Mouse (Mus musculus): ENCODE measurements at regions not wholly inside any gene's neighbourhood (a gene's known extent, or its start where the extent isn't known, plus 50 kb on each side); places are given as distances from the start of the nearest gene placed in this dataset.

DNA sequence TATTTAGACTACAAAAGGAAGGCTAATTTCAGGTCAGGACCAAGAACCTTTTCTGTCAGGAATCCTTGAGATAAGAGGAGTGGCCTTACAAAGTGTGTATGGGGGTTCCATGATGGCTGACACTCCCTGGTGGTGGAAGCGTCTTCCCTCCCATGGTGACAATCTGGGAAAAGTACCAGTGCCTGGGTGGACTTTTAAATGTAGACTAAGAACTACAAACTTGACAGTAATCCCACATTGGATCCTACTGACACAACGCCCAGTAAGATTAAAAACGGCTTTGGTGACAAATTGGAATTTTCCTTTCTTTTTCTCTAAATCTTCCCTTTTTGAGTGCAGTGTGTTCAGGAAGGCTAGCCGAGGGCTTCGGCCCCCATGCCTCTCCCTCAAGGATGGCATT lies 325.3 kb upstream of the Prickle1 start:
- H3K9me3 ChIP-seq (ENCODE audit: low read length) = no peaks in the 10 kb centered on the region
- 88% methylated on average over 5 of the region's 5 CpGs for WGBS
- ATAC-seq (no peak), DNase-seq (no peak)
- H3K27ac ChIP-seq (ENCODE audit: low read depth, low read length) = no peak overlapping the region
- TF ChIP-seq CTCF (IDR thresholded peaks at IDR 0.05; ENCODE audit: low read depth) = no peak
- H3K9ac ChIP-seq = no peak overlapping the region
- H3K4me1 ChIP-seq (ENCODE audit: insufficient read depth) = no peaks in the 10 kb centered on the region
- H3K27me3 ChIP-seq (ENCODE audit: insufficient read depth, low read length) = no peaks in the 10 kb centered on the region
- no peaks in the 10 kb centered on the region for H3K36me3 ChIP-seq (ENCODE audit: insufficient read depth)
- no peak overlapping the region for H3K4me2 ChIP-seq (ENCODE audit: low read depth)
- H3K4me3 ChIP-seq (ENCODE audit: low read depth, low read length) = no peak overlapping the region

DNA sequence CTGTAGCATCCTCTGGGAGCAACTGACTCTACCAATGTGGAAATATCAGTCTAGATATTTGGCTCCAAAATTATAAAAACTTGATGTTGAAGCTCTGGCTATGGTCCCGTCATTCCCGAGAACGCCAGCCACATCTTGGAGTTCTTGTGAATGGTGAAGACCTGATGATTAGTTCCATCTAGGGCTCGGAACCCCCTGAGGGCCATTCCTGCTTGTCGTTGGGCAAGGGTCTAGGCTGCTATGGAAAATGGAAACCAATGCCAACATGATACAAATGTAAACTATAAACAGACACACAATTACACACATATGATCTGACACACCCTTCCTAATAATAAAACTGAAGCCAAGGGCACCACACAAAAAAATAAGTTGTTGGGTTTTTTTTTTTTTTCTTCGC lies 323.9 kb upstream of the Prickle1 start:
- WGBS = 86% methylated on average over 6 of the region's 6 CpGs
- no peaks in the 10 kb centered on the region for H3K9me3 ChIP-seq (ENCODE audit: low read length)
- no peaks in the 10 kb centered on the region for H3K36me3 ChIP-seq (ENCODE audit: insufficient read depth)
- no peak overlapping the region for H3K4me2 ChIP-seq (ENCODE audit: low read depth)
- H3K27ac ChIP-seq (ENCODE audit: low read depth, low read length) = no peak overlapping the region
- H3K27me3 ChIP-seq (ENCODE audit: insufficient read depth, low read length) = no peaks in the 10 kb centered on the region
- no peaks in the 10 kb centered on the region for H3K4me1 ChIP-seq (ENCODE audit: insufficient read depth)
- H3K4me3 ChIP-seq (ENCODE audit: low read depth, low read length) = no peak overlapping the region
- DNase-seq = no peak
- TF ChIP-seq CTCF (IDR thresholded peaks at IDR 0.05; ENCODE audit: low read depth) = no peak
- ATAC-seq = no peak
- no peak overlapping the region for H3K9ac ChIP-seq

DNA sequence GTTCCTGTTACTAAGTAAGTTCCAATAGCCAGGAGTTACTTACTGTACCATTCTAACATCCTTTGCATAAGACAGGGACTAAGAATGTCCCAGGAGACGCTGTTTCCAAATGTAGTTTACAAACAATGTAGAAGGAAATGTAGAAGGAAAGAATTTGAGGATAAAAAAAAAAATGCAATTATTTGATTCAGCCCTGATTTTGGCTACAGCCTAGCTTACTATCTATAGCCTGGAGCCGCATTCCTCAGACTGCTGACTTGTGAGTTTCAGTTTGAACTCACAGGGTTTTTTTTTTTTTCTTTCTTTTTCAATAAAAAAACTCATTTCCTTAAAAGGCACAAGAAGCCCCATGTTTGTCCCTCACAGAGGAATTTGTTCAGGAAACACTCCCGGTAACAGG lies 321.2 kb upstream of the Prickle1 start:
- 45% methylated on average over 3 of the region's 3 CpGs for WGBS
- Histone ChIP-seq H3K4me2 (ENCODE audit: low read depth) (no peak overlapping the region), H3K36me3 (ENCODE audit: insufficient read depth) (no peaks in the 10 kb centered on the region), H3K4me1 (ENCODE audit: insufficient read depth) (no peaks in the 10 kb centered on the region), H3K27me3 (ENCODE audit: insufficient read depth, low read length) (no peaks in the 10 kb centered on the region), H3K9me3 (ENCODE audit: low read length) (no peaks in the 10 kb centered on the region), H3K27ac (ENCODE audit: low read depth, low read length) (no peak overlapping the region), H3K9ac (no peak overlapping the region), H3K4me3 (ENCODE audit: low read depth, low read length) (no peak overlapping the region)
- no peak for TF ChIP-seq CTCF (IDR thresholded peaks at IDR 0.05; ENCODE audit: low read depth)
- DNase-seq (no peak), ATAC-seq (no peak)

DNA sequence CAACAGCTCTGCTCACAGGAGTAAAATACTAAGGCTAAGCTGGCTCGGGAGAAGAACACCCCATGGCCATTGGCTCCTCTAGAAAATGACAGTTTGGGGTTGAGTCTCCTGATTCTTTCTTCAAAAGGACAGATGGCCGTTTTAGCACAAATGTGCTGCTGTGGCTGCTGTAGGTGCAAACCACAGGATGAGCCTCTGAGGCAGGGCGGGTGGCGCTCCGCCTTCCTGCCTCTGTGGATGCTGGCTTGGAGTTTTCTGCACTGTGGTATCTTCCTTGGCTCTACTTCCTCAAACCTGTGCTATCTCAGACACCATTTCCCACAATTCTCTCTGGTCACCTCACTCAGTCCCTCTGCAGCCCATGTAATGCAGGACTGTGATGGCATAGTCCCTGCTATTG lies 317.8 kb upstream of the Prickle1 start:
- TF ChIP-seq CTCF (IDR thresholded peaks at IDR 0.05; ENCODE audit: low read depth) = no peak
- Histone ChIP-seq H3K9me3 (ENCODE audit: low read length) (no peaks in the 10 kb centered on the region), H3K4me3 (ENCODE audit: low read depth, low read length) (no peak overlapping the region), H3K27me3 (ENCODE audit: insufficient read depth, low read length) (no peaks in the 10 kb centered on the region), H3K4me2 (ENCODE audit: low read depth) (no peak overlapping the region), H3K9ac (no peak overlapping the region), H3K4me1 (ENCODE audit: insufficient read depth) (no peaks in the 10 kb centered on the region), H3K27ac (ENCODE audit: low read depth, low read length) (no peak overlapping the region), H3K36me3 (ENCODE audit: insufficient read depth) (no peaks in the 10 kb centered on the region)
- no peak for ATAC-seq
- 77% methylated on average over 5 of the region's 5 CpGs for WGBS
- no peak for DNase-seq

DNA sequence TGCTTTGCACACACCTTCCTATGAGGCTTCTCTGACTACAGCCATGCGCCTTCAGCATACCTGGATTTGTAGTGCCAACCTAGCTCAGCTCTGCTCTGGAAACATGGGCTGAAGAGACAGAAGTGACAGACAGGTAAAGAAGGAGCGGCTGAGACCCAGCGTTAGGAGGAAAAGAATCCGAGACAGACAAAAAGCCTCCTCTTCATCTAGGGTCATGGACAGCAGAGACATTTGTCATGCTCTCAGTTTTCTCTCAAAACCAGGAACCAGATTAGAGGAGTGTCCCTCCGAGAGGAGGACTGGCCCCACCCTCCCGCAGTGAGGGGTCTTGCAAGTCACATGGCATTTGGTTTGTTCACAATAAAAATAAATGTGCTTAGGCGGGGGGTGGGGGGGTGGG lies 317.4 kb upstream of the Prickle1 start:
- no peak overlapping the region for H3K4me3 ChIP-seq (ENCODE audit: low read depth, low read length)
- ATAC-seq (no peak), DNase-seq (no peak)
- no peak overlapping the region for H3K9ac ChIP-seq
- 68% methylated on average over 7 of the region's 7 CpGs for WGBS
- TF ChIP-seq CTCF (IDR thresholded peaks at IDR 0.05; ENCODE audit: low read depth) = no peak
- H3K27ac ChIP-seq (ENCODE audit: low read depth, low read length) = no peak overlapping the region
- H3K36me3 ChIP-seq (ENCODE audit: insufficient read depth) = no peaks in the 10 kb centered on the region
- H3K4me2 ChIP-seq (ENCODE audit: low read depth) = no peak overlapping the region
- H3K27me3 ChIP-seq (ENCODE audit: insufficient read depth, low read length) = no peaks in the 10 kb centered on the region
- H3K4me1 ChIP-seq (ENCODE audit: insufficient read depth) = no peaks in the 10 kb centered on the region
- H3K9me3 ChIP-seq (ENCODE audit: low read length) = no peaks in the 10 kb centered on the region

DNA sequence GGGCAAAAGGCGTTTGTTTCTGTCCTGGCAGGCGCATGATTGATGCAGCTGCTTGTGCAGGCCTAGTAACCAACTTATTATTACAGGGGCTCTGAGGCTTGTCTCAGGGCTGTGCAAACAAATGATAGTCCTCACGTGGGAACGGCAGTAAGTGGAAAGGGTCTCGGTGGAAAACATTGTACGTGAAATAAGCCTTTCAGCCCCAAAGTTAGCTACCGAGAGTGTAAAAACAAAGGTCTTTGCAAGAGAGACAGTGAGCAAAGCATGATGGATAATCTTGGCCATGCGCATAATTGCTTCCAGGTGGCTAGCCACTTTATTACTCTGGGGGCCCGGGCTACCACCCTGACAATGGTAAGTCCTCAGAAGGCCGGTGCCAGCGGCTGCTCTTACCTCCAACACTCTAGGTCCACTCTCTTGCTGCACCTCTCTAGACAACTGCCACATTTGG lies 315.3 kb upstream of the Prickle1 start:
- Histone ChIP-seq H3K4me2 (ENCODE audit: low read depth) (no peak overlapping the region), H3K4me1 (ENCODE audit: insufficient read depth) (no peaks in the 10 kb centered on the region), H3K9me3 (ENCODE audit: low read length) (no peaks in the 10 kb centered on the region), H3K27me3 (ENCODE audit: insufficient read depth, low read length) (no peaks in the 10 kb centered on the region), H3K4me3 (ENCODE audit: low read depth, low read length) (no peak overlapping the region), H3K9ac (no peak overlapping the region), H3K27ac (ENCODE audit: low read depth, low read length) (no peak overlapping the region), H3K36me3 (ENCODE audit: insufficient read depth) (no peaks in the 10 kb centered on the region)
- 23% methylated on average over 11 of the region's 11 CpGs for WGBS
- no peak for DNase-seq
- TF ChIP-seq CTCF (IDR thresholded peaks at IDR 0.05; ENCODE audit: low read depth) = no peak
- no peak for ATAC-seq

DNA sequence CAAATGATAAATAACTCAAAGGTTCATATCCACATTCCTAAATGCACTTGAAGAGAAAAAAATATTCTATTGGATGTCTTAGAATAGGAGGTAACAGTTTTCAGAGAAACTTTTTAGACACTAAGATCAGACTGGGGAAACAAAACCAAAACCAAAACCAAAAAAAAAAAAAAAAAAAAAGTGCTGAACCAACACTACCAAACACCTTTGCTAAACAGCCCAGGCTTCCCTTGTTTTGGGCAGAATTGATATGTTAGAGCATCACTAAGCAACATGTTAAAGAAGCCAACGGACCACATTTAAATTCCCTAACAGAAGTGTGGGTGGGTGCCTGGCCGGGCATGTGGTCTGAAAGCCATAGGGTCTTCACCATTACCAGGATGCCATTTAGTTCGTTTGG lies 314.5 kb upstream of the Prickle1 start:
- 84% methylated on average over 3 of the region's 3 CpGs for WGBS
- no peak overlapping the region for H3K9ac ChIP-seq
- no peak for DNase-seq
- no peaks in the 10 kb centered on the region for H3K4me1 ChIP-seq (ENCODE audit: insufficient read depth)
- no peak overlapping the region for H3K27ac ChIP-seq (ENCODE audit: low read depth, low read length)
- no peak overlapping the region for H3K4me3 ChIP-seq (ENCODE audit: low read depth, low read length)
- TF ChIP-seq CTCF (IDR thresholded peaks at IDR 0.05; ENCODE audit: low read depth) = no peak
- no peak overlapping the region for H3K4me2 ChIP-seq (ENCODE audit: low read depth)
- no peaks in the 10 kb centered on the region for H3K9me3 ChIP-seq (ENCODE audit: low read length)
- no peaks in the 10 kb centered on the region for H3K36me3 ChIP-seq (ENCODE audit: insufficient read depth)
- no peak for ATAC-seq
- H3K27me3 ChIP-seq (ENCODE audit: insufficient read depth, low read length) = no peaks in the 10 kb centered on the region

Data from forebrain, postnatal 0 days (tissue).